ENCODE assay signal across 29 mouse cellular contexts in the genomic region with DNA sequence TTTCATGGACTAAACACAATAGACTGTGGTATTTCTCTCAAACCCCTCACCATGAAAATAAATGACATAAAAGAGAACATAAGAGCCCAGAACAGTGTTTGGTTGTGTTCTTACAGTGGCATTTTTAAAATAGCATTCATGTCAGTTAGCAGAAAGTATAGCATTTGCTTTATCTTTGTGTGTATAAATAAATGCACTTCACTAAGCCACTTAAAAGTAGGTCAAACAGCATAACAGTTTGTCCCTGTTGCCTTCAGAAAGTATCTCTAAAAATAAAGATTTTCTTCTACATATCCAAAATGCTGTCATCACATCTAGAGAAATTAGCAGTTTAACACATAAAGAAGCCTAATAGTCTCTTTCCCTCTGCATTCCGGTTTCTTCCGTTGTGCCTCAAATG. TPM values are rescaled to one million over a fixed set of nuclear protein-coding genes. Genes with fewer than 3 reads are reported as not detected.
DNase-seq lines count a peak whose midpoint lies in the region; ATAC-seq and TF ChIP-seq lines count a peak whose summit lies in the region.
"Had no signal": no experiment of that assay in that cellular context is flagged by ENCODE, and none has a peak within 500 bp of the region (broad histone marks: within the 10 kb centered on the region; RNA-seq: fewer than 3 reads in every experiment).

No protein-coding gene starts in this region.

- H3K27ac ChIP-seq in forebrain, postnatal 0 days (ENCODE audit: low read depth, low read length), result no peak overlapping the region
- no peak overlapping the region for H3K27ac ChIP-seq in forebrain, embryonic 16.5 days (ENCODE audit: low read length)
- H3K27ac ChIP-seq in heart, adult 2 months, result peak overlapping the region; percentile 75
- H3K27ac ChIP-seq in heart, postnatal 0 days (ENCODE audit: low read depth), result peak overlapping the region; percentile 70
- no peak overlapping the region for H3K27ac ChIP-seq in heart, embryonic 11.5 days (ENCODE audit: low read depth, low read length)
- H3K27ac ChIP-seq in midbrain, embryonic 10.5 days (replicated peaks), result no peak overlapping the region
- H3K27ac ChIP-seq: embryonic facial prominence, embryonic 10.5 days; embryonic facial prominence, embryonic 12.5 days; forebrain, embryonic 13.5 days; forebrain, embryonic 15.5 days had no signal

- H3K9ac ChIP-seq in forebrain, postnatal 0 days, result no peak overlapping the region
- H3K9ac ChIP-seq in forebrain, embryonic 16.5 days (replicated peaks; ENCODE audit: low read depth, low read length), result no peak overlapping the region
- no peak overlapping the region for H3K9ac ChIP-seq in heart, adult 2 months (ENCODE audit: low read depth, low read length)
- H3K9ac ChIP-seq in heart, postnatal 0 days (replicated peaks; ENCODE audit: low read depth, low read length), result no peak overlapping the region
- no peak overlapping the region for H3K9ac ChIP-seq in heart, embryonic 11.5 days (ENCODE audit: low read depth, low read length)
- H3K9ac ChIP-seq: embryonic facial prominence, embryonic 12.5 days; forebrain, embryonic 13.5 days; forebrain, embryonic 15.5 days had no signal

- peak; percentile 5 for DNase-seq in forebrain, postnatal 0 days
- no peak for DNase-seq in heart, adult 2 months
- no peak for DNase-seq in heart, adult 18-20 months
- peak; percentile 81 for DNase-seq in heart, postnatal 0 days (ENCODE audit: low spot score)
- no peak for DNase-seq in midbrain, embryonic 10.5 days (ENCODE audit: low spot score)
- DNase-seq: adrenal gland, adult 8-10 months; adrenal gland, postnatal 14 days; adrenal gland, postnatal 36 days; B cell, adult 2 months; cerebellum, adult 11-12 months; cerebellum, adult 2 months; cerebellum, adult 9-10 months; cerebellum, postnatal 10 days; cerebellum, postnatal 25 days had no signal

- no peaks in the 10 kb centered on the region for H3K4me1 ChIP-seq in forebrain, postnatal 0 days (ENCODE audit: insufficient read depth)
- H3K4me1 ChIP-seq in forebrain, embryonic 16.5 days (replicated peaks; ENCODE audit: control insufficient read depth, insufficient read depth, low read length), result 0 out of 2 replicates have a peak, but pooled peaks cover 3% of the 10 kb centered on the region
- peaks cover 1% of the 10 kb centered on the region; the same call in 1 of the 2 replicates for H3K4me1 ChIP-seq in heart, adult 2 months (ENCODE audit: control insufficient read depth, insufficient read depth, low read length)
- H3K4me1 ChIP-seq in heart, postnatal 0 days (ENCODE audit: control insufficient read depth, insufficient read depth), result peaks cover 30% of the 10 kb centered on the region
- peaks cover 7% of the 10 kb centered on the region; the same call in 1 of the 2 replicates for H3K4me1 ChIP-seq in heart, embryonic 11.5 days (ENCODE audit: control insufficient read depth, insufficient read depth, low read length)
- H3K4me1 ChIP-seq in midbrain, embryonic 10.5 days, result no peaks in the 10 kb centered on the region
- H3K4me1 ChIP-seq: forebrain, embryonic 13.5 days; forebrain, embryonic 15.5 days had no signal

- 70% methylated on average over 2 of the region's 2 CpGs for WGBS in forebrain, postnatal 0 days
- 83% methylated on average over 2 of the region's 2 CpGs for whole genome bisulfite sequencing in forebrain, embryonic 16.5 days
- 47% methylated on average over 2 of the region's 2 CpGs for WGBS in heart, adult 2 months
- WGBS in heart, postnatal 0 days, result 57% methylated on average over 2 of the region's 2 CpGs
- WGBS in heart, embryonic 11.5 days (ENCODE audit: insufficient replicate concordance), result 89% methylated on average over 2 of the region's 2 CpGs
- 97% methylated on average over 2 of the region's 2 CpGs for WGBS in midbrain, embryonic 10.5 days

- no peaks in the 10 kb centered on the region for H3K9me3 ChIP-seq in forebrain, postnatal 0 days (ENCODE audit: low read length)
- no peaks in the 10 kb centered on the region for H3K9me3 ChIP-seq in forebrain, embryonic 16.5 days (ENCODE audit: control insufficient read depth, low read length)
- H3K9me3 ChIP-seq in heart, postnatal 0 days (replicated peaks; ENCODE audit: control insufficient read depth, low read length), result no peaks in the 10 kb centered on the region
- H3K9me3 ChIP-seq in heart, embryonic 11.5 days (replicated peaks; ENCODE audit: control insufficient read depth, low read length), result no peaks in the 10 kb centered on the region
- 0 out of 2 replicates have a peak, but pooled peaks cover 3% of the 10 kb centered on the region for H3K9me3 ChIP-seq in midbrain, embryonic 10.5 days (replicated peaks)
- H3K9me3 ChIP-seq: embryonic facial prominence, embryonic 12.5 days; forebrain, embryonic 13.5 days; forebrain, embryonic 15.5 days; G1E had no signal

- TF ChIP-seq POLR2A in heart, adult 2 months (IDR thresholded peaks at IDR 0.05; ENCODE audit: insufficient read depth, low read depth, low read length), result no peak

- TF ChIP-seq EP300 in heart, adult 2 months (IDR thresholded peaks at IDR 0.05; ENCODE audit: insufficient read depth, low read depth, low read length), result no peak
- no peak for TF ChIP-seq EP300 in heart, postnatal 0 days (IDR thresholded peaks at IDR 0.05; ENCODE audit: low read depth)

- H3K27me3 ChIP-seq in forebrain, postnatal 0 days (ENCODE audit: insufficient read depth, low read length), result no peaks in the 10 kb centered on the region
- H3K27me3 ChIP-seq in forebrain, embryonic 16.5 days (replicated peaks; ENCODE audit: control insufficient read depth, insufficient read depth, low read length), result no peaks in the 10 kb centered on the region
- H3K27me3 ChIP-seq in heart, adult 2 months (ENCODE audit: control insufficient read depth, insufficient read depth, low read length), result no peaks in the 10 kb centered on the region
- no peaks in the 10 kb centered on the region for H3K27me3 ChIP-seq in heart, postnatal 0 days (ENCODE audit: control insufficient read depth, insufficient read depth, low read length)
- H3K27me3 ChIP-seq in heart, embryonic 11.5 days (ENCODE audit: control insufficient read depth, insufficient read depth, low read length), result no peaks in the 10 kb centered on the region
- H3K27me3 ChIP-seq in midbrain, embryonic 10.5 days (ENCODE audit: low read depth, poor library complexity, severe bottlenecking), result no peaks in the 10 kb centered on the region
- H3K27me3 ChIP-seq: CH12.LX; embryonic facial prominence, embryonic 12.5 days; forebrain, embryonic 13.5 days; forebrain, embryonic 15.5 days; Patski had no signal

- H3K79me2 ChIP-seq in heart, adult 2 months (replicated peaks; ENCODE audit: control insufficient read depth, insufficient read depth, low read length), result no peaks in the 10 kb centered on the region

- ATAC-seq in forebrain, postnatal 0 days, result peak; percentile 20; the same call in 1 of the 2 replicates
- no peak for ATAC-seq in forebrain, embryonic 16.5 days
- ATAC-seq in heart, postnatal 0 days (ENCODE audit: insufficient read depth, low read depth), result peak; percentile 57; the same call in 1 of the 2 replicates
- ATAC-seq in heart, embryonic 11.5 days (replicated peaks; ENCODE audit: insufficient number of reproducible peaks, low FRiP score, low TSS enrichment), result no peak
- ATAC-seq: activated CD4-positive, CD25-positive, alpha-beta regulatory T cell, adult 4 months; CD4-positive, CD25-positive, alpha-beta regulatory T cell, adult 4 months; forebrain, embryonic 13.5 days; forebrain, embryonic 15.5 days; Patski had no signal

- H3K4me2 ChIP-seq in forebrain, postnatal 0 days (ENCODE audit: low read depth), result no peak overlapping the region
- H3K4me2 ChIP-seq in forebrain, embryonic 16.5 days (ENCODE audit: low read length), result no peak overlapping the region
- no peak overlapping the region for H3K4me2 ChIP-seq in heart, postnatal 0 days (ENCODE audit: low read depth, low read length)
- no peak overlapping the region for H3K4me2 ChIP-seq in heart, embryonic 11.5 days
- H3K4me2 ChIP-seq: embryonic facial prominence, embryonic 12.5 days; forebrain, embryonic 13.5 days; forebrain, embryonic 15.5 days had no signal

- H3K36me3 ChIP-seq in forebrain, postnatal 0 days (ENCODE audit: insufficient read depth), result no peaks in the 10 kb centered on the region
- H3K36me3 ChIP-seq in forebrain, embryonic 16.5 days (ENCODE audit: control insufficient read depth, insufficient read depth), result no peaks in the 10 kb centered on the region
- H3K36me3 ChIP-seq in heart, adult 2 months (ENCODE audit: control insufficient read depth, insufficient read depth, low read length), result no peaks in the 10 kb centered on the region
- H3K36me3 ChIP-seq in heart, postnatal 0 days (replicated peaks; ENCODE audit: control insufficient read depth, insufficient read depth, low read length), result no peaks in the 10 kb centered on the region
- H3K36me3 ChIP-seq in heart, embryonic 11.5 days (ENCODE audit: control insufficient read depth, insufficient read depth, low read length), result no peaks in the 10 kb centered on the region
- H3K36me3 ChIP-seq in midbrain, embryonic 10.5 days, result no peaks in the 10 kb centered on the region
- H3K36me3 ChIP-seq: embryonic facial prominence, embryonic 10.5 days; embryonic facial prominence, embryonic 12.5 days; forebrain, embryonic 15.5 days; G1E had no signal

- intact Hi-C loops in heart, adult 2 months (cut with DNase I), result no loop called here

- H3K4me3 ChIP-seq in forebrain, postnatal 0 days (ENCODE audit: low read depth, low read length), result no peak overlapping the region
- H3K4me3 ChIP-seq in forebrain, embryonic 16.5 days (replicated peaks; ENCODE audit: low read length), result no peak overlapping the region
- no peak overlapping the region for H3K4me3 ChIP-seq in heart, adult 2 months
- H3K4me3 ChIP-seq in heart, postnatal 0 days (ENCODE audit: low read depth, low read length), result no peak overlapping the region
- H3K4me3 ChIP-seq in heart, embryonic 11.5 days (ENCODE audit: low read depth, low read length), result no peak overlapping the region
- no peak overlapping the region for H3K4me3 ChIP-seq in midbrain, embryonic 10.5 days
- H3K4me3 ChIP-seq: embryonic facial prominence, embryonic 10.5 days; embryonic facial prominence, embryonic 12.5 days; forebrain, embryonic 13.5 days; forebrain, embryonic 15.5 days had no signal

- no peak for TF ChIP-seq CTCF in forebrain, postnatal 0 days (IDR thresholded peaks at IDR 0.05; ENCODE audit: low read depth)
- no peak for TF ChIP-seq CTCF in heart, adult 2 months (IDR thresholded peaks at IDR 0.05)
- no peak for TF ChIP-seq CTCF in heart, postnatal 0 days (IDR thresholded peaks at IDR 0.05; ENCODE audit: low read depth)

RNA-seq across cellular contexts. Expression of a gene that starts 7.5 kb away (rescaled TPM):
- total RNA-seq in forebrain, postnatal 0 days (2014; rRNA removed), result not detected in 2 replicates
- polyA plus RNA-seq in forebrain, postnatal 0 days (2015; fragmentation: Nextera tagmentation; extraction: Ambion mirVana), result not detected in 2 replicates
- not detected in 2 replicates for polyA plus RNA-seq in forebrain, embryonic 16.5 days (2015; fragmentation: Nextera tagmentation; extraction: Ambion mirVana)
- 1 to 10 TPM; 2.0 TPM for total RNA-seq in heart, adult 2 months (2021)
- polyA plus RNA-seq in heart, adult 2 months (2012; rRNA removed), result 0.47 and 0.76 TPM in 2 replicates
- total RNA-seq in heart, adult 18-20 months (2021), result 1 to 10 TPM; 2.2 TPM
- total RNA-seq in heart, postnatal 0 days (2014; rRNA removed; ENCODE audit: low replicate concordance), result not detected in 2 replicates
- 0.29 and 0.43 TPM in 2 replicates for polyA plus RNA-seq in heart, postnatal 0 days (2015; fragmentation: Nextera tagmentation; extraction: Ambion mirVana)
- not detected in 2 replicates for polyA plus RNA-seq in heart, embryonic 11.5 days (2014; fragmentation: Nextera tagmentation; extraction: Ambion mirVana)
- not detected in 2 replicates for polyA plus RNA-seq in midbrain, embryonic 10.5 days (2016; fragmentation: Nextera tagmentation; extraction: Ambion mirVana)
- total RNA-seq: adrenal gland, adult 18-20 months; adrenal gland, adult 8-10 months; adrenal gland, postnatal 14 days; adrenal gland, postnatal 36 days; CH12.LX had no signal
- polyA plus RNA-seq: activated CD4-positive, CD25-positive, alpha-beta regulatory T cell, adult 4 months; brain, embryonic 14.5 days; CD4-positive, CD25-positive, alpha-beta regulatory T cell, adult 4 months; cerebellum, adult 2 months; embryonic facial prominence, embryonic 10.5 days; embryonic facial prominence, embryonic 12.5 days; embryonic facial prominence, embryonic 14.5 days; forebrain, embryonic 11.5 days; forebrain, embryonic 13.5 days; forebrain, embryonic 15.5 days; G1E; Patski had no signal

RNA-seq across cellular contexts. Expression of a gene that starts 30.9 kb away (rescaled TPM):
- total RNA-seq in forebrain, postnatal 0 days (2014; rRNA removed), result 32.0 and 33.0 TPM in 2 replicates
- 15.6 and 23.8 TPM in 2 replicates for polyA plus RNA-seq in forebrain, postnatal 0 days (2015; fragmentation: Nextera tagmentation; extraction: Ambion mirVana)
- polyA plus RNA-seq in forebrain, embryonic 16.5 days (2015; fragmentation: Nextera tagmentation; extraction: Ambion mirVana), result 17.8 and 21.4 TPM in 2 replicates
- 100 to 1,000 TPM; 102 to 128 TPM for total RNA-seq in heart, adult 2 months (2021)
- polyA plus RNA-seq in heart, adult 2 months (2012; rRNA removed), result 15.4 and 33.7 TPM in 2 replicates
- 100 to 1,000 TPM; 115 to 130 TPM for total RNA-seq in heart, adult 18-20 months (2021)
- 43.0 and 56.5 TPM in 2 replicates for total RNA-seq in heart, postnatal 0 days (2014; rRNA removed; ENCODE audit: low replicate concordance)
- 38.8 and 39.5 TPM in 2 replicates for polyA plus RNA-seq in heart, postnatal 0 days (2015; fragmentation: Nextera tagmentation; extraction: Ambion mirVana)
- 78.0 and 86.2 TPM in 2 replicates for polyA plus RNA-seq in heart, embryonic 11.5 days (2014; fragmentation: Nextera tagmentation; extraction: Ambion mirVana)
- 28.4 and 28.8 TPM in 2 replicates for polyA plus RNA-seq in midbrain, embryonic 10.5 days (2016; fragmentation: Nextera tagmentation; extraction: Ambion mirVana)

Comparison
In these comparisons a context has a peak if more than half of its experiments do, and no peak if none do; other contexts are left out.
1. ATAC-seq: peak in forebrain, postnatal 0 days (single experiment) and heart, postnatal 0 days (single experiment); none in forebrain, embryonic 16.5 days (single experiment) and heart, embryonic 11.5 days (single experiment).
2. DNase-seq: peak in forebrain, postnatal 0 days (single experiment) and heart, postnatal 0 days (single experiment); none in heart, adult 2 months (0 of 2), heart, adult 18-20 months (0 of 2) and midbrain, embryonic 10.5 days (single experiment).
3. H3K27ac ChIP-seq: peak in heart, adult 2 months (single experiment) and heart, postnatal 0 days (single experiment); none in forebrain, postnatal 0 days (single experiment), forebrain, embryonic 16.5 days (single experiment), heart, embryonic 11.5 days (single experiment) and midbrain, embryonic 10.5 days (single experiment).